Mouse (Mus musculus) cerebellum, adult (tissue): ENCODE results near the gene Kifc1.

Experiments used
- ATAC-seq: cut with Nextera tagmentation; 2 replicates; pipeline ENCODE4 v1.9.2; 2017; ENCODE audit warnings: mild to moderate bottlenecking, moderate library complexity, mixed read lengths; ENCODE audit not compliant: insufficient number of reproducible peaks, low FRiP score, low TSS enrichment

Gene Kifc1

GRCm38 (mm10) chr17:33890533-33891059, at the start of gene Kifc1:
Kifc1 (minus strand) TSS chr17:33890661.
- ATAC-seq, result peak; percentile 99

GRCm38 (mm10) chr17:33938783-33939182, 48.3 kb upstream of the Kifc1 start:
- ATAC-seq, result no peak

GRCm38 (mm10) chr17:33936993-33937392, 46.5 kb upstream of the Kifc1 start:
- no peak for ATAC-seq

- no peak for ATAC-seq
Measured at GRCm38 (mm10) chr17:33935422-33936055, 45.1 kb upstream of the Kifc1 start.

- no peak for ATAC-seq
Measured at GRCm38 (mm10) chr17:33932970-33933369, 42.5 kb upstream of the Kifc1 start.

- no peak for ATAC-seq
Measured at GRCm38 (mm10) chr17:33932448-33932847, 42.0 kb upstream of the Kifc1 start.

GRCm38 (mm10) chr17:33931947-33932346, 41.5 kb upstream of the Kifc1 start:
- no peak for ATAC-seq

GRCm38 (mm10) chr17:33931159-33931866, 40.9 kb upstream of the Kifc1 start:
- ATAC-seq, result no peak

- ATAC-seq, result peak; percentile 10; the same call in 1 of the 2 replicates
Measured at GRCm38 (mm10) chr17:33930280-33931158, 40.1 kb upstream of the Kifc1 start.

GRCm38 (mm10) chr17:33929371-33930279, 39.2 kb upstream of the Kifc1 start, which contains the start of gene Rgl2:
Rgl2 (plus strand) TSS chr17:33929543.
- ATAC-seq, result peak; percentile 59

- ATAC-seq, result no peak
Measured at GRCm38 (mm10) chr17:33928251-33928947, 37.9 kb upstream of the Kifc1 start.

- no peak for ATAC-seq
Measured at GRCm38 (mm10) chr17:33926207-33926932, 35.9 kb upstream of the Kifc1 start.

GRCm38 (mm10) chr17:33925406-33926116, 35.1 kb upstream of the Kifc1 start:
- ATAC-seq, result no peak

GRCm38 (mm10) chr17:33924577-33925283, 34.3 kb upstream of the Kifc1 start:
- no peak for ATAC-seq

- no peak for ATAC-seq
Measured at GRCm38 (mm10) chr17:33921361-33921760, 30.9 kb upstream of the Kifc1 start.

GRCm38 (mm10) chr17:33920282-33921097, 30.0 kb upstream of the Kifc1 start:
- ATAC-seq, result 0 out of 2 replicates have a peak, but pooled peaks have one; percentile 19
